Mouse (Mus musculus): ENCODE data around the gene Pml.

Gene Pml

GRCm38 (mm10) chr9:58249592-58250192, at the start of gene Pml:
Pml (minus strand) TSS chr9:58249786.
- DNase-seq (ENCODE audit: low read depth, low spot score) = peak; percentile 79

GRCm38 (mm10) chr9:58297961-58298477, 48.4 kb upstream of the Pml start:
- DNase-seq (ENCODE audit: low read depth, low spot score) = no peak

- DNase-seq (ENCODE audit: low read depth, low spot score) = no peak
Measured at GRCm38 (mm10) chr9:58297065-58297464, 47.5 kb upstream of the Pml start.

GRCm38 (mm10) chr9:58295766-58296361, 46.3 kb upstream of the Pml start:
- no peak for DNase-seq (ENCODE audit: low read depth, low spot score)

- DNase-seq (ENCODE audit: low read depth, low spot score) = no peak
Measured at GRCm38 (mm10) chr9:58295345-58295744, 45.8 kb upstream of the Pml start.

- DNase-seq (ENCODE audit: low read depth, low spot score) = no peak
Measured at GRCm38 (mm10) chr9:58294527-58294926, 44.9 kb upstream of the Pml start.

GRCm38 (mm10) chr9:58289901-58290300, 40.3 kb upstream of the Pml start:
- DNase-seq (ENCODE audit: low read depth, low spot score) = no peak

GRCm38 (mm10) chr9:58289090-58289489, 39.5 kb upstream of the Pml start:
- DNase-seq (ENCODE audit: low read depth, low spot score) = no peak

GRCm38 (mm10) chr9:58283431-58283830, 33.8 kb upstream of the Pml start:
- no peak for DNase-seq (ENCODE audit: low read depth, low spot score)

GRCm38 (mm10) chr9:58281597-58281996, 32.0 kb upstream of the Pml start:
- DNase-seq (ENCODE audit: low read depth, low spot score) = peak; percentile 80

GRCm38 (mm10) chr9:58280259-58281109, 30.9 kb upstream of the Pml start:
- peak; percentile 94 for DNase-seq (ENCODE audit: low read depth, low spot score)

- DNase-seq (ENCODE audit: low read depth, low spot score) = no peak
Measured at GRCm38 (mm10) chr9:58279780-58280179, 30.2 kb upstream of the Pml start.

- no peak for DNase-seq (ENCODE audit: low read depth, low spot score)
Measured at GRCm38 (mm10) chr9:58278821-58279723, 29.5 kb upstream of the Pml start.

GRCm38 (mm10) chr9:58278313-58278712, 28.7 kb upstream of the Pml start:
- no peak for DNase-seq (ENCODE audit: low read depth, low spot score)

- no peak for DNase-seq (ENCODE audit: low read depth, low spot score)
Measured at GRCm38 (mm10) chr9:58276346-58276745, 26.8 kb upstream of the Pml start.

- DNase-seq (ENCODE audit: low read depth, low spot score) = peak; percentile 53
Measured at GRCm38 (mm10) chr9:58275797-58276196, 26.2 kb upstream of the Pml start.

- DNase-seq (ENCODE audit: low read depth, low spot score) = peak; percentile 78
Measured at GRCm38 (mm10) chr9:58275115-58275774, 25.7 kb upstream of the Pml start.

- no peak for DNase-seq (ENCODE audit: low read depth, low spot score)
Measured at GRCm38 (mm10) chr9:58274626-58275025, 25.0 kb upstream of the Pml start.

GRCm38 (mm10) chr9:58274101-58274604, 24.6 kb upstream of the Pml start:
- DNase-seq (ENCODE audit: low read depth, low spot score) = no peak

GRCm38 (mm10) chr9:58272855-58273254, 23.3 kb upstream of the Pml start:
- no peak for DNase-seq (ENCODE audit: low read depth, low spot score)

Data from CD4-positive, CD25-positive, alpha-beta regulatory T cell, adult 2 months (primary cell).